Comparison of ENCODE assay signal across 20 mouse cellular contexts in the genomic region with DNA sequence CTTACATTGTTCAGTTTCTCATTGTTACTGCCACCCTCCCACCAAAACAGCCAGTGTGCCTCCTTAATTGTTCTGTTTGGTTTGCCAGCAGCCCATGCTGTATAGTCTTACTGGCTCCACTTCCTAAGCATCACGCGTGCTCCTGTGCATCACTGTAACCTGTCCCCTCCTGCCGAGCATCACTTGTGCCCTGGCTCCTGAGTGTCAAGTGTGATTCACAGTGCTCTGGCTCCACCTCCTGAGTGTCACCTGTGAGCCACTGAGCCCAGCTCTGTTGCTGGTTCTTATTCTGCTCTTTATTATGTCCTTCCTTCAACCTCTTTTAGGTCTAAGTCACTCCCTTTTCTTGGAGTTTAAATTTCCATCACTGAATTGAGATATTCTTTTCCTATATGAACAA. TPM values are rescaled to one million over a fixed set of nuclear protein-coding genes. Genes with fewer than 3 reads are reported as not detected.
DNase-seq lines count a peak whose midpoint lies in the region; ATAC-seq and TF ChIP-seq lines count a peak whose summit lies in the region.
"Had no signal": no experiment of that assay in that cellular context is flagged by ENCODE, and none has a peak within 500 bp of the region (broad histone marks: within the 10 kb centered on the region; RNA-seq: fewer than 3 reads in every experiment).

No protein-coding gene starts in this region.

- no peaks in the 10 kb centered on the region for H3K27me3 ChIP-seq in CH12.LX (replicated peaks)
- no peaks in the 10 kb centered on the region for H3K27me3 ChIP-seq in forebrain, embryonic 11.5 days (ENCODE audit: control insufficient read depth, insufficient read depth, low read length)
- H3K27me3 ChIP-seq: embryonic facial prominence, embryonic 13.5 days; forebrain, embryonic 13.5 days; heart, embryonic 12.5 days; hindbrain, embryonic 15.5 days had no signal

- H3K27ac ChIP-seq in layer of hippocampus, adult 2 months = no peak overlapping the region
- no peak overlapping the region for H3K27ac ChIP-seq in CH12.LX (ENCODE audit: insufficient read depth, low read depth)
- no peak overlapping the region for H3K27ac ChIP-seq in forebrain, embryonic 11.5 days (ENCODE audit: low read depth, low read length)
- H3K27ac ChIP-seq: embryonic facial prominence, embryonic 13.5 days; forebrain, embryonic 13.5 days; hindbrain, embryonic 15.5 days had no signal

- no peak for TF ChIP-seq POLR2A in CH12.LX (IDR thresholded peaks at IDR 0.05; ENCODE audit: low read depth, low read length)

- no peak overlapping the region for H3K9ac ChIP-seq in CH12.LX (ENCODE audit: insufficient read depth, low read depth)
- H3K9ac ChIP-seq in forebrain, embryonic 11.5 days (ENCODE audit: low read length) = no peak overlapping the region
- H3K9ac ChIP-seq: embryonic facial prominence, embryonic 13.5 days; forebrain, embryonic 13.5 days; forebrain, postnatal 0 days; heart, embryonic 12.5 days; hindbrain, embryonic 15.5 days had no signal

- no peak overlapping the region for H3K4me2 ChIP-seq in CH12.LX (ENCODE audit: insufficient read depth, low read depth, poor library complexity, severe bottlenecking)
- no peak overlapping the region for H3K4me2 ChIP-seq in forebrain, embryonic 11.5 days (ENCODE audit: low read depth, low read length, severe bottlenecking)
- H3K4me2 ChIP-seq: embryonic facial prominence, embryonic 13.5 days; forebrain, embryonic 13.5 days; heart, embryonic 12.5 days; hindbrain, embryonic 15.5 days had no signal

- intact Hi-C loops in heart, postnatal 25 days (cut with DNase I) = no loop called here

- H3K36me3 ChIP-seq in CH12.LX (replicated peaks in 1 of 2; ENCODE audit: control insufficient read depth in 1 of 2, insufficient read depth in 1 of 2, low read length in 1 of 2) = peaks cover 0 to 14% of the 10 kb centered on the region in 2 experiments
- H3K36me3 ChIP-seq in forebrain, embryonic 11.5 days (ENCODE audit: control insufficient read depth, insufficient read depth, low read length) = no peaks in the 10 kb centered on the region
- H3K36me3 ChIP-seq: hindbrain, embryonic 15.5 days had no signal

- TF ChIP-seq CTCF in layer of hippocampus, adult 2 months (conservative IDR thresholded peaks at IDR 0.05) = 0 out of 2 replicates have a peak, but pooled peaks have one; percentile 9
- TF ChIP-seq CTCF in CH12.LX (conservative IDR thresholded peaks at IDR 0.05 in 1 of 2, IDR thresholded peaks at IDR 0.05 in 1 of 2; ENCODE audit: low read depth in 2 of 2, low read length in 2 of 2) = peak in 1 of 2 experiments; percentile 49; a peak in 2 of 4 replicates

- dilution Hi-C loops in CH12.LX (cut with MboI; ENCODE audit: extremely low pct_ligation_motif_present, extremely low pct_unique_long_range_greater_than_20kb, low sequenced_read_pairs) = no loop called here

- H3K4me3 ChIP-seq in layer of hippocampus, adult 2 months = no peak overlapping the region
- no peak overlapping the region for H3K4me3 ChIP-seq in CH12.LX (replicated peaks in 1 of 3; ENCODE audit: low read depth in 2 of 3, low read length in 2 of 3, poor library complexity in 1 of 3)
- no peak overlapping the region for H3K4me3 ChIP-seq in forebrain, embryonic 11.5 days (ENCODE audit: low read depth, low read length)
- H3K4me3 ChIP-seq: embryonic facial prominence, embryonic 13.5 days; forebrain, embryonic 13.5 days; heart, embryonic 12.5 days; hindbrain, embryonic 15.5 days had no signal

- H3K4me1 ChIP-seq in CH12.LX (ENCODE audit: control insufficient read depth in 1 of 2, insufficient read depth in 2 of 2) = peaks cover 0 to 12% of the 10 kb centered on the region in 2 experiments; a peak in 2 of 4 replicates
- H3K4me1 ChIP-seq in forebrain, embryonic 11.5 days (replicated peaks; ENCODE audit: control insufficient read depth, insufficient read depth, low read length) = no peaks in the 10 kb centered on the region; the same call in 1 of the 2 replicates
- H3K4me1 ChIP-seq: embryonic facial prominence, embryonic 13.5 days; heart, embryonic 12.5 days; hindbrain, embryonic 15.5 days had no signal

- H3K79me2 ChIP-seq in CH12.LX (replicated peaks; ENCODE audit: control insufficient read depth, extremely low read depth, insufficient read depth, poor library complexity, severe bottlenecking) = no peaks in the 10 kb centered on the region

- no peak for ATAC-seq in forebrain, embryonic 11.5 days (replicated peaks; ENCODE audit: low FRiP score)
- ATAC-seq: forebrain, embryonic 13.5 days; forebrain, postnatal 0 days had no signal

- in situ Hi-C loops in CH12.LX (cut with MboI; ENCODE audit: low pct_ligation_motif_present, low pct_unique_long_range_greater_than_20kb, low sequenced_read_pairs) = no loop called here

- DNase-seq in heart, adult 11 months = peak; percentile 53
- no peak for DNase-seq in heart, postnatal 25 days (ENCODE audit: low spot score)
- no peak for DNase-seq in layer of hippocampus, adult 2 months (ENCODE audit: low spot score in 2 of 2)
- no peak for DNase-seq in layer of hippocampus, adult 18-20 months (ENCODE audit: low spot score in 2 of 2)
- DNase-seq in CH12.LX (ENCODE audit: extremely low read depth) (no peak), R1 (ENCODE audit: low read depth, low spot score) (peak; percentile 33)
- DNase-seq in forebrain, embryonic 11.5 days (ENCODE audit: low spot score) = no peak
- DNase-seq in embryo, embryonic 10 days (ENCODE audit: low spot score) = no peak
- DNase-seq: adrenal gland, postnatal 10 days; cerebellum, adult 11-12 months; cerebellum, adult 9-10 months; cerebellum, postnatal 25 days; forebrain, postnatal 0 days; gastrocnemius, postnatal 36 days; heart, adult 18-20 months; heart, postnatal 36 days had no signal

- WGBS in forebrain, embryonic 11.5 days = 92% methylated on average over 3 of the region's 3 CpGs

- TF ChIP-seq RAD21 in CH12.LX (IDR thresholded peaks at IDR 0.05; ENCODE audit: low read depth, low read length) = peak; percentile 57

- no peak for TF ChIP-seq EP300 in CH12.LX (IDR thresholded peaks at IDR 0.05; ENCODE audit: low read length)

- H3K9me3 ChIP-seq in CH12.LX (replicated peaks; ENCODE audit: low read length) = no peaks in the 10 kb centered on the region
- H3K9me3 ChIP-seq in forebrain, embryonic 11.5 days (ENCODE audit: control insufficient read depth, low read length) = no peaks in the 10 kb centered on the region
- H3K9me3 ChIP-seq: embryonic facial prominence, embryonic 13.5 days; forebrain, embryonic 13.5 days; heart, embryonic 12.5 days; hindbrain, embryonic 15.5 days had no signal

TF ChIP-seq in CH12.LX, 34 proteins besides CTCF, POLR2A, EP300 and RAD21:
- TF ChIP-seq MXI1 (IDR thresholded peaks at IDR 0.05; ENCODE audit: low read depth, low read length) (no peak), SMC3 (IDR thresholded peaks at IDR 0.05; ENCODE audit: low read depth, low read length) (peak; percentile 49), TCF12 (IDR thresholded peaks at IDR 0.05; ENCODE audit: low read depth, low read length) (no peak), CHD1 (IDR thresholded peaks at IDR 0.05; ENCODE audit: low read depth, low read length) (no peak)
TF ChIP-seq in CH12.LX: peak in this region for 1.

RNA-seq across cellular contexts. Expression of gene Gpr160, which starts 31.7 kb away (rescaled TPM):
- 1 to 10 TPM in 1 of 2 experiments, under 1 TPM in 1; 0.99 to 1.0 TPM for total RNA-seq in heart, postnatal 25 days (2021)
- total RNA-seq in layer of hippocampus, adult 2 months (2021) = under 1 TPM; 0.37 to 0.79 TPM
- 1 to 10 TPM; 1.0 to 1.7 TPM for total RNA-seq in layer of hippocampus, adult 18-20 months (2021)
- total RNA-seq in CH12.LX (2012; rRNA removed) (0.80 and 1.0 TPM in 2 replicates), CH12.LX (2014; rRNA removed) (0.70 and 1.2 TPM in 2 replicates)
- 1.1 and 1.2 TPM in 2 replicates for polyA plus RNA-seq in CH12.LX (2012; ENCODE audit: insufficient read length, low read depth)
- polyA plus RNA-seq in forebrain, embryonic 11.5 days (2014; fragmentation: Nextera tagmentation; extraction: Ambion mirVana) = 1.1 and 1.4 TPM in 2 replicates

Comparison
In these comparisons a context has a peak if more than half of its experiments do, and no peak if none do; other contexts are left out.
1. DNase-seq: peak in heart, adult 11 months (single experiment) and R1 (single experiment); none in heart, postnatal 25 days (single experiment), layer of hippocampus, adult 2 months (0 of 2), layer of hippocampus, adult 18-20 months (0 of 2), CH12.LX (single experiment), forebrain, embryonic 11.5 days (single experiment) and embryo, embryonic 10 days (single experiment).